Mouse (Mus musculus): ENCODE data around the gene Txn1.

Gene Txn1

DNA sequence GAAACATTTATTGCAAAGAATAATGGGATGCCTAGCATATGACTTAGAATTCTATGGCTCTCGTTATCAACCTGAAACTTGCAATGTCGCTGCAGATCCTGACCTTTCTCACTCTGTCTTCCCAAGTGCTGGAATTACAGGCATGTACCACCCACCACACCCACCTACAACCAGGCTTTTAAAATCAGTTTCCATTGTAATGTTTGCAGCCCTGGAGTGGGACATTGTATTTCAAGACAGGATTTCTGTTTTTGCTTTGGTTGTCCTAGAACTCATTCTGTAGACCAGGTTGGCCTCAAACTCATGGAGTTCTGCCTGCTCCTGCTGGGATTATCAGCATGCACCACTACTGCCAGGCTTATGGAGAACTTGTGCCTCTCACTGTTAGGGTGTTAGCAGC lies 13.3 kb downstream of the Txn1 start:
- no peak for DNase-seq (ENCODE audit: low read depth in 2 of 2, low spot score in 2 of 2)

DNA sequence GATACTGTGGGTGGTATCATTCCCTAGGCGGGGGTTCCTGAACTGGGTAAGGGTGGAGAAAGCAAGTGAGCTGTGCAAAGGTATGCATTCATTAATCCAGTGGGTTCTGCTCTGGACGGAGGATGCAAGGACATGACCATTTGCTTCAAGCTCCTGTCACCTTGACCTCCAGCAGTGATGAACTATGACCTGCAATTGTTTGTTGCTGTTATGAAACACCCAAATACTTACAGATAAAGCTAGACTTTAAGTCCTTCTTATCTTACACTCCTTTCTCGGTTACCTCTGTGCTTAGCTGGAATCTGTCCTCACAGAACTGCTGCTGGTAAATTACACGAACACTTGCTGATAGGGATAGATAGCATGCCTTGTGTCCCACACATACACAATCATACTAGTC lies 15.6 kb downstream of the Txn1 start:
- no peak for DNase-seq (ENCODE audit: low read depth in 2 of 2, low spot score in 2 of 2)

DNA sequence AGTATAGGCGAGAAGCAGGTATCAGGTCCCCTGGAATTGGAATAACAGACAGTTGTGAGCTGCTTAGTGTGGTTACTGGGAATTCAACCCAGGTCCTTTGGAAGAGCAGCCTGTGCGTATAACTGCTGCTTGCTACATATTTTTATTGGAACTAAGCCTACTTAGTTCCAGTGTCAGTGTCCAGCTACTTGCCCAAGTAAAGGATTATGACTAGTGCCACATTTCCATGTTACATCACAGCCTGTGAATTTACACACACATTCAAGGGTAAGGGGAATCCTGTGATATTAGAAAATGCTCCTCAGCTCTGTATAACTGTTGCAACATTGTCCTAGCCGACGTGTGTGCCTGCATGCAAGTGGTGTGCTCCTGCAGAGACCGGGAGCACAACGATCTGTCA lies 18.9 kb downstream of the Txn1 start:
- no peak for DNase-seq (ENCODE audit: low read depth in 2 of 2, low spot score in 2 of 2)

DNA sequence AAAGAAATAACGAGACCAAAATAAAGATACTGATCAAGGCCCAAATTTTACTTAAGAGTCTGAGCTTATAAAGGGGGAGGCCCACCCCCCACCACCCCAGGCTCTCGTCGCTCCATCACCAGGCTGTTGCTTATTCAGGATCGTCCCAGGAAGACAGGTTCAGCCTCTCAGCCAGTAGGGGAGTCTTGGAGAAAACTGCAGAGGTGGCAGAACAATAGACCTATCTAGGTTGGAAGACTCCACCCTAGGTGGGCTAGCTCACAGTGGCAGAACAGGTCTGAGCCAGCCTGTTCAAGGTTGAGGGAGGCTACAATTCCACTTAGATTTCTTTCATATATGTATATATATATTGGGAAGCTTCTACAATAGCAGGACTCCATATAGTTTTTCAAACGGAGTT lies 22.0 kb downstream of the Txn1 start:
- no peak for DNase-seq (ENCODE audit: low read depth in 2 of 2, low spot score in 2 of 2)

DNA sequence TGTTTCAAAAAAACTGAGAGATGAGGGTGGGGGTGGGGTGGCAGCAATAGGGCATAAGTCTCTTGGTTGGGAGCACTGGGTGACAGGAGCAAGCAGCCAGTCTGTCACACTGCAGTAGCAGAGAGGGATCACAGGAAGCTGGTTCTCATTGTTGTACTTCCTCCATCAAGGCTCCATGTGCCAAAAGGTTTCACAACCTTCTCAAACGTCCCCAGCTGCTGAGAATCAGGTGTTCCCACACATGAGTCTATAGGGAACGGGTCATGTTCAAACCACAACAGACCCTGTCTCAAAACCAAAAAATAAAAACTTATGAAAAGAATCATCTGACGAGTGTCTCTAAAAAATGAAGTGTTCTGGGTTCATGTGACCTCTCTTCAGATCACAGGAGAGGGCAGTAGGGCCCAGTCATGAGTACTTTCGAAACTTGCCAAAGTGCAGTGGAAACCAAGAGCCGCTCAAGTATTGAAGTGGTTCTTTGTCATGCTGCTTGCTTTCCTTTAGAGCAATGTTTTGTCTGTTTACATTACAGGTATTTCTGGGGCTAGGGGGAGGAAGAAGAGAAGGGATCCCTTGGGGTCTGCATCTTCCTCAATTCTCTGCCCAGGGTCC lies 25.5 kb downstream of the Txn1 start:
- DNase-seq (ENCODE audit: low read depth in 2 of 2, low spot score in 2 of 2): no peak

DNA sequence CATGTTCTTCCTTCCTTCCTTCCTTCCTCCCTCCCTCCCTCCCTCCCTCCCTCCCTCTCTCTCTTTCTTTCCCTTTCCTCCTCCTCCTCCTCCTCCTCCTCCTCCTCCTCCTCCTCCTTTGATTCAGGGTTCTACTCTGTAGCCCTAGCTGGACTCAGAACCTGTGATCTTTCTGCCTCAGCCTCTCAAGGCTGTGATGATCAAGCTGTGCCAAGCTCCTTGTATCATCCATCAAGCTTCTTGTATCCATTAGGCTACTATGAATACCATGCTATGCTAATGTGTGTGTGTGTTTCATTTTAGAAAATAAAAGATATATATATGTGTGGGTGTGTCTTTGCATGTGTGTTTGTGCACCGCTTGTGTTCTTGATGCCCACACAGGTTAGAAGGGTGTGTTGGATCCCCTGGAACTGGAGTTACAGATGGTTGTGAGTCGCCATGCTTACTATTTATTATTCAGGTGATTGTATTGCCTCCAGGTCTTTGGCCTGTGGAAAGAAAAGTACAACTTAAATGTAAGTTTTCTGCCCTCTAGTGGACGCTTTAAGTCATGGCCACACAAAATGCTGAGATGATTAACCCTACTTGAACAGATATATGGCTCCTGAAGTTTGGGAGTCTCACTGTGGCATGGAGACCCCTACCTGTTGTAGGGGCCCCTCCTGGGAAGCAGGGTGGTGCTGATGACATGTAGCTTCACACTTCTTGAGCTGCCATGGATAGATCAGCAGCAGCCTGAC lies 28.6 kb downstream of the Txn1 start:
- peak in 1 of 2 experiments; percentile 29 for DNase-seq (ENCODE audit: low read depth in 2 of 2, low spot score in 2 of 2)

DNA sequence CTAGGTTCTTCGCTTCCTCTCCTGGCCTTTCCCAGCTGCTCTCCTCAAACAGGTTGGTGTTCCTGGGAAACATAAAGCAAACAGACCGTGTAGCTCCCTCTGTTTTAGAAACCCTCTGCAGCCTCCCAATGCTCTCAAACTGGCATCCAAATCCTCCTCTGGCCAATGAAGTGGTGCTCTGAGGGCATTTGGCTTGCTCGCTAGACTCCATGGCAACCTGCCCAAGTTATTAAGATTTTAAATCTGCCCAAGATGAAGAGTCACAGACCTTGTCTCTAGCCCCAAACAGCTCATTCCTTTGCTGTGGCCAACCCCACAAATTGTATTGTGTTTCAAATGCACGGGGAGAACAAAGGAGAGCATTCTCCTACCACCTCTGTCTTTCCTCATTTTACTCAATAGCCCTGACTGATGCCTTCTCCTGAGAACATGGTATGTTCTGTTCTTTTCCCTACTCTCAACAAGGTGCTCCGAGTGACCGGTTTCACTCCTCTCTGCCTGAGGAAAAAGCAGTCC lies 31.6 kb downstream of the Txn1 start:
- DNase-seq (ENCODE audit: low read depth in 2 of 2, low spot score in 2 of 2): no peak

DNA sequence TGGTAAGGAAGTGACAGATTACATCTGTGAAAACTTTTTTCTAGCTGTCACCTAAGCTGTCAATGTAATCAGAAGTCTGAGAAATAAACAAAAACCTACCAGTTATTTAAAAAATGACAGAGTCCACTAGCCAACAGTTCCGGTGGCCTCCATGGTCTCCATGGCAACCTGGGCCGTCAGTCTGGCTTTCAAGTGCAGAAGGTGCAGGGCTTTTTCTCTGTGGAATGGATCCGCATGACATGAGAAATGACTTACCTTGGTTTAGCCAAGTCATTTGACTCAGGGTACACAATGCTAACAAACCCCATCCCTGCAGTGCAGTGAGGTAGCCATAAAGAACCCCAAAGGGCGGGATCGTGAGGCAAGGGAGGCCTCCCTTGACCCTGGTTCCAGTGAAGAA lies 34.0 kb downstream of the Txn1 start:
- no peak for DNase-seq (ENCODE audit: low read depth in 2 of 2, low spot score in 2 of 2)

DNA sequence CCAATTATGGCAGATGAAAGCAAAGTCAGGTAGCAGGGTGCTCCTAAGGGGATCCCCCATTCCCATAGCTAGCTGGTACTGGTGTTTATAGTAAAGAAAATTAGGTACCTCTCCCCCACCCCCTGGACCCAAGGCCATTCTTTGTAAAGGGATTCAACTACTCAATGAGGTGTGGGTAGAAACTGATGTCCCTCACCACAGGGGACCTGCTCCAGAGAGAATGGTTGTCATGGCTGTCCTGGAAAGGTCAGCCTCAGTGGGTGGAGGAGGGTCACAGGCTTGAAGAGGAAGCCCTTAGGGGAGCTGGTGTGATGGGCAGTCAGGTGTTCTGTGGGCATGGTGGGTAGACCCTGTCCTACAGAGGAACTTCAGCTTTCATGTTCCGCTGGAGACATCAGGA lies 35.7 kb downstream of the Txn1 start:
- DNase-seq (ENCODE audit: low read depth in 2 of 2, low spot score in 2 of 2): no peak

DNA sequence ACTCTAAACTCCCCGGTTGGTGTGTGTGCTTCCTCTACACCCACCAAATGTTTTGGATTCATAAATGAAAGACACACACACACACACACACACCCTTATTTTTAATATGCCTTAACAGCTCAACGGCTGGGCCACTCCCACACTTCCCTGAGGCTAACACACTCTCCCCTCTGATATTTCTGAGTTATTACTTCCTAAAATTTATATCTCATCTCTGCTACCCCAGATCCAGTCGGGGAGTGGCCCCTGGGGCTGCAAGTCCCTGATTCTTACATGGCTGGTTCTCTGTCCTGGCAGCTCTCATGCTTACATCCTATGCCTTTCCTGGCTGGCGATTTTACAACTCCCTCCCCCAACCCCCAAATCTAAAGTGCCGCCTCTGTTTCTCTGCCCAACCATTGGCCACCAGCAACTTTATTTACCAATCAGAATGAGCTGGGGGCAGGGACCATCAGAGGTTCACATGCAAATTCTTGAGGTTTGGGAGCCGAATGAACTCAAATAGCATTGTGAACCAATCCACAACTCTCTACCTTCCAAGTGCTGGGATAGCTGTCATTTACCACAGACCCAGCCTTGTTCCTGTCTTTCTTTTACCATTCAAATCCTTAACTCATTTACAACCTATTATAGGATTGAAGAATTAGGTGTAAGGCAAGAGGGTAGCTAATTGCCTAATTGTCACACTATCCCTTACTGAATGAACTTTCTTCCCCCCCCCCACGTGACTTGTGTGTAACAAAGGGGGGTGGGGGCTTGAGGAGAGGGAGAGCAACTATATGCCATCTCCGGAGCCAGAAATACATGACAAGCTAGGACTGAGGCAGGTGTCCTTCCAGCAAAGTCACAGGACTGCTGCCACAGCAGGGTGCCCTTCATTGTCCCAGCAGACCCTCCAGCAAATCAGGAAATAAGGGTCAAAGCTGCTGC lies 36.5 kb downstream of the Txn1 start:
- DNase-seq (ENCODE audit: low read depth in 2 of 2, low spot score in 2 of 2): no peak

DNA sequence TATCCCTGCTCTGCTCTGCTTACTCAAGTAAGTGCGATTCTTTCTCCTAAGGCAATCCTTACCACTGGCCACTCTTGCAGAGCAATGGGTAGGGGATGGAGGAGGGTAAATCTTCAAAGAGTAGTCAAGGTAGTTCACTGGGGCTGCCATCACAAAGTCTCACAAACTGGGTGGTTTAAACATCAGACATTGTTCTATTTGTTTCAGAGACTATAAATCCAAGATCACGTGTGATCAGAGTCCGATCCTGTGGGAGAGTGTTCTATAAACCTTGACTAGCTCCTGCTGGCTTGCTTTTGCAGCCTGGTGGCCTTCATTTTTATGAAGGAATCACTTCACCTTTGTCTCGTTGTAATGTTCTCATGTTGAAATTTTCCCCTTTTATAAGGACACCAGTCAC lies 39.5 kb downstream of the Txn1 start:
- no peak for DNase-seq (ENCODE audit: low read depth in 2 of 2, low spot score in 2 of 2)

DNA sequence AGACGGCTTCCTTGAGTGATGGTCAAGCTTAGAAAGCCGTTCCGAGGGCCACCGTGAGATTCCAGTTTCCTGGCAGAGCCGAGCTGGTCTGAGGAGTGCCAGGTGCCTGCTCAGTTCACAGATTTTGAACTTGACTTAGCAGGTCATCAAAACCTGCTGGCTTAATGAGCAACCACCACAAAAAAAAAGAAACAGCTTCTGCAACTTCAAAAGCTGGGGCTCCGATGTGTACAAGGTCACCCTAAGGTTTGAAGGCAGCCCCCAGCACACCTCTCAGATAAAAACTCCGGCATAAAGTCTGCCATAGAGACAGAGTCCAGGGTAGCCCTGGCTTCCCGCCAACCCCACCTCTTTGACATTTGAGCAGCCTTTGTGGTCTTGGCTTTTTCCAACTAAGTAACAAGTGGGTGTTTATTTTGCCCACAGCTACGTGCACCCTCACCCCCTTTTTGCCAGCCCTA lies 40.0 kb downstream of the Txn1 start, which contains the start of gene D630039A03Rik:
TSS of gene D630039A03Rik (minus strand) at position 97 of the 461 bp plus-strand sequence.
- DNase-seq (ENCODE audit: low read depth in 2 of 2, low spot score in 2 of 2): peak; percentile 28 to 34

DNA sequence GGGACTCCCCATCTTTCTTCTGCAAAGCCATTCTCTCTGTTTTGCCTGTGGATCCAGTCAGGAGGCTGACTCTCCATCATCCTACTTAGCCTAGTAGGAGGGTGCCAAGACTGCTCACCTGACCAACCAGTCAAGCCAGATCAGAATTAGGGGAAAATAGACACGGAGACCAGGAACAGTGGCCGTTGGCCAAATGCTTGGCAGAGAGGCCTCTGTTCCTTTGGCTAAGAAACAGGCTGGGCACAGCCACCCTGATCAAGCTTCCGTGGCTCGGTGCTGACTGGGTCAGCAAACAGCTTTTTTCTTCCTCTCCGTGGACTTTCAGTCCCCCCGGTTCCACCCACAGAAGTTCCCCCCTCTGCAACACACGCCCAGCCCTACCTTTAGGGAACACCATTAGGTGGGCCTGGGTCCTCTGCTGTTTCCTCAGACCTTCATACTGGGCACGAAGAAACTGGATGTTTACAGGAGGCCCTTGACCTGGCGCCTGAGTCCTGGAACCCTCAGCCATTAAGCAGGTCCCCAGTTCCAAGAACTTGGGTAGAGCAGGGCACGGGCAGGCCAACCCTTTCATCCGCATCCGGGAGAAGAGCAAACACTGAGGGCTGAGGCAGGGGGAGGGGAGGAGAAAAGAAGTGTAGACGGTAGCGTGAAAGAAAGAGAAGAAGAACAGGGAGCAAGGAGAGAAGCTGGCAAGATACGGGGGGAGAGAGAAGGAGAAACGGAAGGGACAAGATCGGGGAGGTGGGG lies 40.8 kb downstream of the Txn1 start:
- peak in 1 of 2 experiments; percentile 23 for DNase-seq (ENCODE audit: low read depth in 2 of 2, low spot score in 2 of 2)

DNA sequence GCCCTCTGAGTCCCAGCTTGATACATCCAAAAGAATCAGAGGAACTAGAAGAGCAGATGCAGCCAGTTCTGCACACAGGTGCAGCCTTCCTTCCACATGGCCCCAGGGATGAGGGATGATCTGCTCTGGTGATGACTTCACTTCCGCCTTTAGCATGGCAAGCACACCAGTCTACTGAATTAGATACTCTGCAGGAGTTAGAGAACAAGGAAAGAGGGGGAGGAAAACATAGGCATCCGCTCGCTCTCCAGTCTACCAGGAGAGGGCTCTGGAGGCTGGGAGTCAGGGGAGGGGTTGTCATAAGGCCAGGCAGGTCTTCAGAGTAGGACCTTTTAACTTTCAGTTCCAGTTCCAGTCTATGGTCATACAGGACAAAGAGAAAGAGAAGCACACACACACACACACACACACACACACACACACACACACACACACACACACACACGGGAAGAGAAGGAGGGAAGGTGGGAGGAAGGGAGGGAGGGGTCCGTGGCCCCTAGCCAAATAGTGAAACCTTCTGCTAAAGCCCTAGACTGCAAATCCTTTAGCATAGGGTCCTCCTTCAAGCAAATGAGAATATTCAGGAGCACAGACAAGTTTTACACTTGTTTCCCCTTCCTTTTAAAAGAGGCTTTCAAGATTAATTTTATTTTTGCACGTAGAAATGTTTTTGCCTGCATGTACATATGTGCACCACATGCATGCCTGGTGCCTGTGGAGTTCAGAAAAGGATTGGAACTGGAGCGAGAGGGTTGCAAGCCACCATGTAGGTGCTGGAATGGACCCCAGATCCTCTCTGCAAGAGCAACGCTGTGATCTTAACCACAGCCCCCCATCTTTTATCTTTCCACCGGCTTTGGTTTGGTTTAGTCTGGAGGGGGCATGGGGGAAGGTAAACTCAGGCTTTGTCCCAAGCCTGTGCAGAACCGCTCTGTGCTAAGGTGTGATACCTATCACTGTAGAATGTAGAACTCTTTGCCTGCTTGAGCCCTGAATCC lies 41.7 kb downstream of the Txn1 start:
- DNase-seq (ENCODE audit: low read depth in 2 of 2, low spot score in 2 of 2): no peak

DNA sequence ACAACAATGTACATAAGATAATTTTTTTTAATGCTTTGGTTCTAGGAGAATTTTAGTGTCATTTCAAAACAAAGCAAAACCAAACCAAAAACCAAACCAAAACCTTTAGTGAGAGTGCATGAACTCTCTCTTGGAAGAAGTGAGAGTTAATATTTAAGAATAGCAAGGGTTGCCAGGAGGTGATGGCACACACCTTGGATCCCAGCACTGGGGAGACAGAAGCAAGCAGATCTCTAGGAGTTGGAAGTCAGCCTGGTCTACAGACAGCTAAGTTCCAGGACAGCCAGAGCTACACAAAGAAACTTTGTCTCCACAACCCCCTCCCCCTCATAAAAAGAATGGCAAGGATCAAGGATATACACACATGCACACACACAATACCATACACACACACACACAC lies 43.2 kb downstream of the Txn1 start:
- no peak for DNase-seq (ENCODE audit: low read depth in 2 of 2, low spot score in 2 of 2)

DNA sequence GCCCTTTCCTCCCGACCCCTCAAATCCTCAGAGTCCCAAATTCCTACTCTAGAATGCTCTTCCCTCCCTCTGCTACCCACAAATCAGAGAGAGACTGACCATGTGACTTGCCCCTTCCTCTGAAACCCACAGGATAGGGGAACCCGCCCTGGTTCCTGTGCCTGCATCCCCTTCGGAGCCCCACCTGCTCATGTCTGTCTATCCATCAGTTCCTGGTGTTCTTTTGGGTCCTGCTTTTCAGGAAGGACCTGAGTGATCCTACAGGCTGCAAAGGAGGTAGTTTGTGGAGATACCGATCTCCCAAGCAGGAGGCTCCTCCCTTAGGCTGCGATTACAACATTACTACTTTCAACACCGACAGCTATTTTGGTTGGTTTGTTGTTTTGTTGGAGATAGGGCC lies 47.4 kb downstream of the Txn1 start:
- no peak for DNase-seq (ENCODE audit: low read depth in 2 of 2, low spot score in 2 of 2)

DNA sequence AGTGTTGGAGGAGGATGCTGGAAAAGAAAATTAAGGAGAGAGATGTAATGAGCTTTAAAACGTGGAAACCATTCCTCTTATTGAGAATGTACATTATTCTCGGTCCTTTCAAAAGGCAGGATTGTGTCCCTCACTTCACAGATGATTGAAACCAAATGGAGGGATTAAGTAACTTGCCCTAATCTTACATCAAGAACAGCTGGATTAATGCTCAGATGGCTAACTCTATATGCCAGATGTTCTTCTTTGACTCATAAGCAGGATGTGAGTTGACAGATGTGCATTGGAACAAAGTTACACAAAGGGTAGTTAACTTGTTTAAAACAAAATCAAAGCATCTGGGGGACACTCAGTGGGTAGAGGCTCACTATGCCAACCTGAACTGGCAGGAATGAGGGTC lies 49.5 kb downstream of the Txn1 start:
- DNase-seq (ENCODE audit: low read depth in 2 of 2, low spot score in 2 of 2): no peak

DNA sequence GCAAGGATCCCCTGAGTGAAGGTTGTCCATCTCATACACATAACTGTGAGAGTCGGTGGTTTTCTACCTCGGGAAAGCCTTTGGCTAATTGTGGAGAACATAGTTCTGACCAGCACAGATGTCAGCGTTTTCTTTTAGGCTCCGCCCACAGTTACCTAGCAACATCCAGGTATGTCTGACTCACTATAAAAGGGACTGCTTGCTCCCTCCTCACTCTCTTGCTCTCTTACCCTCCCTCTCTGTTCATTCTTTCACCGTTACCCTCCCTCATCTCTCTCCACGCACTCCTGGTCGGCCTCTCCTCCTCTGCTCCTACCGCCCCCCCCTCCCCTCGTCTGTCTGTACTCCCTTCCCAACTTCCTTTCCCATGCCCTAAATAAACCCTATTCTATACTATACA lies 51.6 kb downstream of the Txn1 start:
- DNase-seq (ENCODE audit: low read depth in 2 of 2, low spot score in 2 of 2): no peak

DNA sequence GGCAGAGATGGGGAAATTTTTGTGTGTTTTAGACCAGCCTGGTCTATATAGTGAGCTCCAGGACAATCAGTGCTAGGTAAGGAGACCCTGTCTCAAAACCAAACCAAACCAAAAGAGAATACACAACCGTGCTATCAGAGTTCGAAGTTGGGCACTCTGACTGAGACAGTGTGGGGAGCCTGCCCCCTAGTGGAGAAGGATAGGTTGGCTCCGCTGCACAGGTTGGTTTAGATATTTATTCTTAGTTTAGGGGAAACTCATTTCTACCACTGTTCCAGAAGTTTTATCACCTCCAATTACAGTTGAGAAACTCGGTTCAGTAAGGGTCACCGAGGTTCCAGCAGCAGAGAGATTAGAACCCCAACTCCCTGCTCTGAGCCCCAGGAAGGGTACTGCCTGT lies 52.0 kb downstream of the Txn1 start:
- peak; percentile 59 to 77 for DNase-seq (ENCODE audit: low read depth in 2 of 2, low spot score in 2 of 2)

DNA sequence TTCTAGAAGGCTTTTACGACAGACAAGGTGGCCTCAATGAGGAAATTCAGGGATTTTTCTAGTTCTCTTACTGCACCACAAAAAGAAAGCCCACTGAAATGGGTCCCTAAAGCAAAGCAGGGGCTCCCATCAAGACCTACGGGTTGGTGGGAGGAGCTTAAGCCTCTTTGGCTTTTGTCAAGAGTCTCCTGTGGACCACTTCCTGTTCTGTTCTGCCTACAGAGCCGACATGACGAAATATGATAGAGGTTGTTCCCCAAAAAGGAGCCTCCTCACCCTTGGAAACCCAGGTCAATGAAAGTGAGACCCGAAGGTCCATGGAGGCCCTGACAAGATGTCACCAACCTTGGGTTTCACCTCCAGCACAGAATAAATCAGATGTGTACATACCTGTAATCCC lies 53.6 kb downstream of the Txn1 start:
- DNase-seq (ENCODE audit: low read depth in 2 of 2, low spot score in 2 of 2): no peak
